Mouse (Mus musculus): ENCODE measurements around the gene Gm6657. TPM values are rescaled to one million over a fixed set of nuclear protein-coding genes. Genes with fewer than 3 reads are reported as not detected.

Gm6657 gene
- total RNA-seq (2017) = not detected in 2 replicates

GRCm38 (mm10) chr12:78193942-78194341 is at the start of gene Gm6657:
Gm6657 (plus strand) TSS chr12:78194242.
- no peak for ATAC-seq (replicated peaks in 1 of 2; ENCODE audit: insufficient read depth in 1 of 2, low FRiP score in 2 of 2, low TSS enrichment in 1 of 2, low read depth in 1 of 2, poor library complexity in 2 of 2, severe bottlenecking in 2 of 2)

GRCm38 (mm10) chr12:78153308-78154002 is 40.6 kb upstream of the Gm6657 start:
- no peak for ATAC-seq (replicated peaks in 1 of 2; ENCODE audit: insufficient read depth in 1 of 2, low FRiP score in 2 of 2, low TSS enrichment in 1 of 2, low read depth in 1 of 2, poor library complexity in 2 of 2, severe bottlenecking in 2 of 2)

GRCm38 (mm10) chr12:78170178-78170577 is 23.9 kb upstream of the Gm6657 start:
- no peak for ATAC-seq (replicated peaks in 1 of 2; ENCODE audit: insufficient read depth in 1 of 2, low FRiP score in 2 of 2, low TSS enrichment in 1 of 2, low read depth in 1 of 2, poor library complexity in 2 of 2, severe bottlenecking in 2 of 2)

- ATAC-seq (replicated peaks in 1 of 2; ENCODE audit: insufficient read depth in 1 of 2, low FRiP score in 2 of 2, low TSS enrichment in 1 of 2, low read depth in 1 of 2, poor library complexity in 2 of 2, severe bottlenecking in 2 of 2) = no peak
Observed at GRCm38 (mm10) chr12:78173945-78174344, 20.1 kb upstream of the Gm6657 start.

- no peak for ATAC-seq (replicated peaks in 1 of 2; ENCODE audit: insufficient read depth in 1 of 2, low FRiP score in 2 of 2, low TSS enrichment in 1 of 2, low read depth in 1 of 2, poor library complexity in 2 of 2, severe bottlenecking in 2 of 2)
Observed at GRCm38 (mm10) chr12:78174671-78175070, 19.4 kb upstream of the Gm6657 start.

GRCm38 (mm10) chr12:78181452-78181851 is 12.6 kb upstream of the Gm6657 start:
- no peak for ATAC-seq (replicated peaks in 1 of 2; ENCODE audit: insufficient read depth in 1 of 2, low FRiP score in 2 of 2, low TSS enrichment in 1 of 2, low read depth in 1 of 2, poor library complexity in 2 of 2, severe bottlenecking in 2 of 2)

GRCm38 (mm10) chr12:78195368-78195767 is 1.3 kb downstream of the Gm6657 start:
- no peak for ATAC-seq (replicated peaks in 1 of 2; ENCODE audit: insufficient read depth in 1 of 2, low FRiP score in 2 of 2, low TSS enrichment in 1 of 2, low read depth in 1 of 2, poor library complexity in 2 of 2, severe bottlenecking in 2 of 2)

GRCm38 (mm10) chr12:78203646-78204045 is 9.6 kb downstream of the Gm6657 start:
- ATAC-seq (replicated peaks in 1 of 2; ENCODE audit: insufficient read depth in 1 of 2, low FRiP score in 2 of 2, low TSS enrichment in 1 of 2, low read depth in 1 of 2, poor library complexity in 2 of 2, severe bottlenecking in 2 of 2) = no peak

- peak; percentile 82 to 93 for ATAC-seq (replicated peaks in 1 of 2; ENCODE audit: insufficient read depth in 1 of 2, low FRiP score in 2 of 2, low TSS enrichment in 1 of 2, low read depth in 1 of 2, poor library complexity in 2 of 2, severe bottlenecking in 2 of 2)
Observed at GRCm38 (mm10) chr12:78205915-78206570, 12.0 kb downstream of the Gm6657 start.

GRCm38 (mm10) chr12:78206571-78206960 is 12.5 kb downstream of the Gm6657 start:
- ATAC-seq (replicated peaks in 1 of 2; ENCODE audit: insufficient read depth in 1 of 2, low FRiP score in 2 of 2, low TSS enrichment in 1 of 2, low read depth in 1 of 2, poor library complexity in 2 of 2, severe bottlenecking in 2 of 2) = peak in 1 of 2 experiments; percentile 2; a peak in 1 of 4 replicates

GRCm38 (mm10) chr12:78209856-78210255 is 15.8 kb downstream of the Gm6657 start:
- no peak for ATAC-seq (replicated peaks in 1 of 2; ENCODE audit: insufficient read depth in 1 of 2, low FRiP score in 2 of 2, low TSS enrichment in 1 of 2, low read depth in 1 of 2, poor library complexity in 2 of 2, severe bottlenecking in 2 of 2)

- ATAC-seq (replicated peaks in 1 of 2; ENCODE audit: insufficient read depth in 1 of 2, low FRiP score in 2 of 2, low TSS enrichment in 1 of 2, low read depth in 1 of 2, poor library complexity in 2 of 2, severe bottlenecking in 2 of 2) = no peak
Observed at GRCm38 (mm10) chr12:78215490-78215889, 21.4 kb downstream of the Gm6657 start.

- peak; percentile 22 to 36; a peak in 2 of 4 replicates for ATAC-seq (replicated peaks in 1 of 2; ENCODE audit: insufficient read depth in 1 of 2, low FRiP score in 2 of 2, low TSS enrichment in 1 of 2, low read depth in 1 of 2, poor library complexity in 2 of 2, severe bottlenecking in 2 of 2)
Observed at GRCm38 (mm10) chr12:78219191-78219825, 25.3 kb downstream of the Gm6657 start.

- peak; percentile 84 to 89 for ATAC-seq (replicated peaks in 1 of 2; ENCODE audit: insufficient read depth in 1 of 2, low FRiP score in 2 of 2, low TSS enrichment in 1 of 2, low read depth in 1 of 2, poor library complexity in 2 of 2, severe bottlenecking in 2 of 2)
Observed at GRCm38 (mm10) chr12:78225707-78226518, 31.9 kb downstream of the Gm6657 start, which contains the start of gene Gphn. Gphn (plus strand) TSS chr12:78226379.

- peak; percentile 29 to 34; a peak in 2 of 4 replicates for ATAC-seq (replicated peaks in 1 of 2; ENCODE audit: insufficient read depth in 1 of 2, low FRiP score in 2 of 2, low TSS enrichment in 1 of 2, low read depth in 1 of 2, poor library complexity in 2 of 2, severe bottlenecking in 2 of 2)
Observed at GRCm38 (mm10) chr12:78226519-78226875, 32.5 kb downstream of the Gm6657 start.

- ATAC-seq (replicated peaks in 1 of 2; ENCODE audit: insufficient read depth in 1 of 2, low FRiP score in 2 of 2, low TSS enrichment in 1 of 2, low read depth in 1 of 2, poor library complexity in 2 of 2, severe bottlenecking in 2 of 2) = no peak
Observed at GRCm38 (mm10) chr12:78227021-78227932, 33.2 kb downstream of the Gm6657 start.

GRCm38 (mm10) chr12:78228139-78228538 is 34.1 kb downstream of the Gm6657 start:
- ATAC-seq (replicated peaks in 1 of 2; ENCODE audit: insufficient read depth in 1 of 2, low FRiP score in 2 of 2, low TSS enrichment in 1 of 2, low read depth in 1 of 2, poor library complexity in 2 of 2, severe bottlenecking in 2 of 2) = no peak

All from hematopoietic stem cell, adult 5-6 weeks (primary cell).